Mouse (Mus musculus) A20 (cell line): ENCODE measurements around the gene Gh.

Source experiments
- DNase-seq: peaks from one replicate; pipeline ENCODE4 v3.0.0-alpha.2; 2011; ENCODE audit warnings: low read depth, low spot score

Gene Gh

DNA sequence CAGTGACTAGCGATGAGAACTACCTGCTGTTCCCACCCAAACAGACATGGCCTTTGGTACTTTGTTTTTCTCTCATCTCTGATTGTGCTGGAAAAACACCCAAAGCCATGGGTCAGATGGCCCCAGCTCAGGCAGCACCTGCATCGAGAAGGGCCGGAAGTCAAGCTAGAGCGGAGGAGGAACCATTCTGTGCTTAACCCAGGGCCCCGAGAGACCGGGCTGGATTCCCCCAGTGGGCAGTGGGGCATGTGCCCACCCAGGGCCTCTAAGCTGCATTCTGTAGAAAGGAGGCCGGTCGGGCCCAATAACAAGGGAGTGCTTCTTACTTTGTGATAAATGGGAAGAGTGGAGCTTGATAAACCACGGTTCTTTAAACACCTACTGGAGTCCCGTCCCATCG lies 6.5 kb upstream of the Gh start:
- DNase-seq = peak; percentile 95

DNA sequence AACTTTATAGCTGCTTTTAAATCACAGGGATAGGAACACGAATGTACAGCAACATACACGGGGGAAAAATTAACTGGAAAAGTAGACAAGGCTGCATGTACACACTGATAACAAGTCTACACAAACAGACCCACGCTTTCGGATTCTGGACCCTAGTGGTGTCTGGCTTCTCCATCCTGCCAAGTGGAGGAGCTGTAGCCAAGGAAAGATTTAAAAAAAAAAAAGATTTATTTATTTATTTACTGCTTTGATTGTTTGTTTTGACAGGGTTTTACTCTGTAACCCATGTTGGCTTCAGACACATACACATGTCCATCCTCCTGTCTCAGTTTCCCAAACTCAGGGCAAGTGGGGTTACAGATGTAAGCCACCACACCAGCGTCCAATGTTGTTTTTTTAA lies 5.8 kb upstream of the Gh start:
- DNase-seq = peak; percentile 65

DNA sequence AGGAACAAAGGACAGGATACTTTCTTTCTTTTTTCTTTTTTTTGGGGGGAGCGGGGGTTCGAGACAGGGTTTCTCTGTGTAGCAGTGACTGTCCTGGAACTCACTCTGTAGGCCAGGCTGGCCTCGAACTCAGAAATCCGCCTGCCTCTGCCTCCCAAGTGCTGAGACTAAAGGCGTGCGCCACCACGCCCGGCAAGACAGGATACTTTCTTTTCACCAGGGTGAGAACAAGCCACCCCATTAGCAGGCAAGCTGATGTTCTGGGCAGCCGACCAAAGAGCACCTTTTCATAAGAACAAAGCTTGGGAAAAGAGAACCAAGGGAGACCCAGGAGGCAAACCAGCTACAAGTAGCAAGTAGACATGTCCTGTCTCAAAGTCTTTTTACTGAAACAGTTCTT lies 5.1 kb upstream of the Gh start:
- peak; percentile 65 for DNase-seq

DNA sequence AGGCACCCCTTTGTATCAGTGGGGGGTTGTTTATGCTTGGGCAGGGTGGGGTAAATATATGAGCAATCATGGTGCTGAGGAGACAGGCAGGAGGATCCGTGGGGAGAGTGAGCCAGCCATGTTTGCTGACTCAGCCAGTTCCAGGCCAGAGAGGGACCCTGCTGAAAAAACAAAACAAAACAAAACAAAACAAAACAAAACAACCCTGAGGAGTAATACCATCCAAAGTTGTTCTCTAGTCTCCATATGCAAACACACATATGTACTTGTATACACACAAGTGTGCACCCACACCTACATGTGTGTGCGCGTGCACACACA lies 4.4 kb upstream of the Gh start:
- DNase-seq = no peak

DNA sequence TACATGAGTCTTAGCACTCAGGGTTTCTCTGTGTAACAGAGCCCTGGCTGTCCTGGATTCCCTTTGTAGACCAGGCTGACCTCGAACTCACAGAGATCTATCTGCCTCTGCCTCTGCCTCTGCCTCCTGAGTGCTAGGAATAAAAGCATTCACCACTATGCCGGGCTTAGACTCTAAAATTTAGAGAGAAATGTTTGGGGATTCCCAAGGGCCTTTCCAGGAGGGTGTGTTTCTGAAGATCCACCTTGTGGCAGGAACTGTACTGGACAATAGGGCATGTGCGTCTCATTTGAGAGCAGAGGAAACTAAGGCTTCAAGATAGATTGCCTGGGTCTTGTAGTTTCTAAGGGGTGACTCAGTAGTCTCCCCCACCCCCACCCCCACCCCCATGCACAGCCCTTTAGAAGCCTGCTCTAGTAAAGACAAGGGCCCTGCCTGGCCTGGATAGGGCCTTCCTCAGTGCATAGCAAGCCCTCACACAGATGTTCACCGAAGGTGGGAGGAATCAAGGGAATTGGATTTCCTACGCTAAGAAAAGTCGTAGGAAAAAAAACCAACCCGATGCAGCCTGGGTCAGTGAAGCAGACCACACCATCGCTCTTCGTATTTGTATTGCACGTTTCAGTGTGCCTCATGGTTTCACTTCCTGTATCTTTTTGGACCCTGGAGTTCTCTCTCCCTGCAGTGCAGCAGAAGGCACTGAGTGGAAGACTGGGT lies 3.8 kb upstream of the Gh start:
- peak; percentile 96 for DNase-seq

DNA sequence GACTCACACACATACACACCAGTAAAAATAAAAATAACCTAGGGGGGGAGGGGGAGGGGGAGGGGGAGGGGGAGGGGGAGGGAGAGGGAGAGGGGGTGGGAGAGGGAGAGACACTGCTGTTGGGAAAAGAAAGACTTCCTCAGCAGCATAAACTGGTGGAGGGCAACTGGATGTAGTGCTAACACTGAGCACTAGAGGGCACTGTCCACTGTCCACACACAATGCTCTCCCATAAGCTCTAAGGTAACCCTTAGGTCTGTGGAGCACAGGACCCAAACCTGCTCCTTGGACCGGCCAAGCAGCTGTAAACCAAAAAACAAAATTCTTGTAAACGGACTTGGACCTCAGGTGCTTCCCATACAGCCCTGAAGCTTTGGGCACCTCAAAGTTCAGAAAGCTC lies 969 bp upstream of the Gh start:
- peak; percentile 88 for DNase-seq

DNA sequence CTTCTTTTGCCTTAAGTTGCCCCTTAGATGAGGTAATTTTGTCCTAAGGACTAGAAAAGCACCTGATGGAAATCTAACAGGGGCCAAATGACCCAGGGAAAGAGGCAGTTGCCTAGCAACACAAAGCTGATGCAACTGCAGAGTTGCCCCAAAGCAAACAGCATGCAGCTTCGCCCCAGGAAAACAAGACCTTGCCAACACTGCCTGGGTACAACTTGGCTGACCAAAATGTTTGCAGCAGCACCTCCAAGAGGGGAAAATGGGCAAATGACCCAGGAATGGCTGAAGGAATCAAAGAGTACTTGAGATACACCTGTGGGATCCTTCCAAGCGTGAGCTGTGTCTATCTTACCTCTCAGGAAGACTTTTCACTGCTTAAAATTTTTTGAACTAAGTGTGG lies 9.8 kb downstream of the Gh start:
- no peak for DNase-seq

DNA sequence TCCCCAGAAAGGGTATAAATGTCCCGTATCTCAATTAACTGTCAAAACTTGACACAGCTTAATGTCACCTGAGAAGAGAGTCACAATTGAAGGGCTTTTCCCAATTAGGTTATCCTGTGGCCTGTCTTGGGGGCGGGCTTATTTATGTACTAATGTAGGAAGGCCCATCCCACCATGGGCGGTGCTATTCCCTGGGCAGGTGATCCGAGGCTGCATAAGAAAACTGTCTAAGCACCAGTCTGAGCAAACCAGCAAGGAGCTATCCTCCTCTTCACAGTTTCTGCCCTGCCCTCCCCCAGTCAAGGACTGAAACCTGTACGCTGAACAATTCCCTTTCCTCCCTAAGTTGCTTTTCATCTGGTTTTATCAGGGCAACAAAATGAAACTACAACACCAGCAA lies 11.3 kb downstream of the Gh start:
- DNase-seq = no peak

DNA sequence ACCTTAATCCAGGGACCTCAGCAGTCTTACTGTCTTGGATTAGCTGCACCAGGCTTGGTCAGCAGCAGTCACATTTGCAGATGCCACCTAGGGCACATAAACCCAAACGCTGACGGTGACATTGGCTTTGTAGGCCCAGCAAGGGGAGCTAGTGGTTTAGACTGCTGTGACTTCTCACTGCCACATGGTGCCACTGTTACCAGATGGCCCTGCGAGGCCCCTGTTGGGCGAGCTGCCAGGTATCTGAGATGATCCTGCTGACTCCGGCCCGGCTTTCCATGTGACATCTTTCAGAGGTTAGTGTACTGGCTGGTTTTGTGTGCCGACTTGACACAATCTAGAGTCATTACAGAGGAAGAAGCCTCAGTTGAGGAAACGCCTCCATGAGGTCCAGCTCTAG lies 12.3 kb downstream of the Gh start:
- DNase-seq = peak; percentile 38

DNA sequence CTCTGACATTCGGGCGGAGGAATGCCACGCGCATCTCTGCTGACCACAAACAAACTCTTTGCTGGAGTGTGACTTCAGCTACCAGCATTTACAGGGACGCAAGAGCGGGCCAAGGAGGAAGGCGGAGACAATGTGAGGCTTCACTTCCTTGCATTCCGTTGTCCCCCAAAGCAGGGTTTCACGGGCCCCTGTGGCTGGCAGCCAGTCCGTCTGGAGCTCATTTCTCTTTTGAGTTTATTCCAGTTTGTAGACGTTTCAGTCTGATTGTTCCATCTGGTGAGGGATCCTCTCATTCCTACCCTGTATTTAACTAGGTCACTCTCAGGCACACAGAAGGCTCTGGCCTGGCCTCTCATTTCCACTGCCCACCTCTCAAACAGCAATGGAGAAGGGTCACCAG lies 14.7 kb downstream of the Gh start:
- no peak for DNase-seq

DNA sequence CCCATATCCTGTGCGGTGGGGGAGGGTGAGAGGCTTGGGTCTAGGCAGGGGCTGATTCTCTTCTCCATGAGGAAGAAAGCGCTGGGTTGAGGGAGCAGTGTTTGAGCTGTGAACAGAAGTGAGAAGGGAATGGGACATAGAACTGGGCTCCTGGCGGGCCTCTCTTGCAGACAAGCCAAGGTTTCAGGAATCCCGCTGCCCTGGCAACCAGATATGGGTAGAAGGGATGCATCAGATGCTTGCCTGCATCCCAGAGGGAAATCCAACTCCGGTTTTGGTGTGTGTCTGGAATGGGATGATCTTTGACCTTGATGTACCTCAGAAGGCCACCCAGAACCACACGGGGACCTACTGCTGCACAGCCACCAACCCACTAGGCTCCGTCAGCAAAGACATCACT lies 15.5 kb downstream of the Gh start:
- DNase-seq = no peak

DNA sequence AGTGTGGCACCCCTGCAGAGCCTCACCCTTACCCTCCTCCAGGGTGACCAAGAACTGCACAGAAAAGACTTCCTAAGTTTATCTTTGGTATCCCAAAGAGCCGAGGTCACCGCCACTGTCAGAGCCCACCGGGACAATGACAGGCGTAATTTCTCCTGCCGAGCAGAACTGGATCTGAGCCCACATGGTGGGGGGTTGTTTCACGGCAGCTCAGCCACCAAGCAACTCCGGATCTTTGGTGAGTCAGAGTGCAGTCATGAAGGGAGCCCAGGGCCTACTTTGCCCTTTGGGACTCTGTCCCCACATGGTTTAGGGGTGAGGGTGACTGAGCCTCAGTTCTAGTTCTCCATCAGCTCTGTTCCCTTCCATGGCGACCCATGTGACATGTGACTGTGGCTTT lies 17.5 kb downstream of the Gh start:
- no peak for DNase-seq

DNA sequence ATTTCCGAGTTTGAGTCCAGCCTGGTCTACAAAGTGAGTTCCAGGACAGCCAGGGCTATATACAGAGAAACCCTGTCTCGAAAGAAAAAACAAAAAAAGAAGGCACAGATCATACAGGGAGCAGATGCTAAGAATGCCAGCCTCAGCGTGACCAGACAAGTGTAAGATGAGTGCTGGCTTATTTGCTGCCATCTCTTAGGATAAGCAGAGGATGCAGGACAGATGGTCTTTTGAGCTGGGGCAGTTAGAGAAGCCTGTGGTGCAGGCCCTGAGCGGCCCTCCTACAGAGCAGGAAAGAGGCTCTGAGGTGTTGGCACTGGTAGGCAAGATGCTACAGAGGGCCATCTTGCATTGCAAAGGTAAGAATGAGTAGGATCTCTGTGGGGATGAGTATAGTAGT lies 18.3 kb downstream of the Gh start:
- DNase-seq = no peak

DNA sequence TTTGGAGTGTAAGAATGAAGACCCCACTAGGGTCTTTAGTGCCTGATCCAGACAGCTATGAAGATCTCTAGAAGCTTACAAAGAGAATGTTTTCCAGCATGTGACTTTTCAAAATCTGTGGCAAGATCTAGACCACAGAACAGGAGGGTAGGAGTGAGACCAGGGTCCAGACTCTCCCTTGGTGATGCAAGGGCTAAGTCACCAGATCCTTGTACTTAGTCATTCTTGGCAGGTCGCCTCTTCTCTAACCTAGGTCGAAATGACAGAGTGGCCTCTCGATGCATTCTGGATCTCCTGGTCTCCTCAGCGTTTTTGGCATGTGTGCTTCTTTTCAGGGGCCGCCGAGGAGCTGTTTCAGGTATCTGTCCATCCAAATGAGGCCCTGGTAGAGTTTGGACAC lies 19.2 kb downstream of the Gh start:
- no peak for DNase-seq

DNA sequence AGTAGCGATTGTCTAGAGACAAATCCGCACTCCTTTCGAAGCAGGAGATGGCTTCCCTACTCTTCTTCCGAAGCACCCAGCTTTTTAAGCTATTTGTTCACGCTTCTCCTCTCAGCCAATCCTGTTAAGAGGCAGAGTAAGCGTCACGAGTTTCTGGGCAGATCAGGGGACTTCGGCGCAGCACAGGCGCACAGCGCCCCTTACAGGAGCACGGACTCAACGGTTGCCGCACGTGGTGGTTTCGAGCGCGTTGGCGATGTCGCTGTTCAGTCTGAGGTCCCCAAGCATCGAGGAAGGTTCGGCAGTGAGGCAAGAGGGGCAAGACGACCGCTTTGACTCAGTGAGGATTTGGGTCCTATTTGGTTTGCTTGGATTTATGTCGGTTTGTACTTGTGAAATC lies 25.2 kb downstream of the Gh start, which contains the start of gene Tcam1:
TSS of gene Tcam1 (plus strand) at position 219 of the 400 bp plus-strand sequence.
- peak; percentile 98 for DNase-seq

DNA sequence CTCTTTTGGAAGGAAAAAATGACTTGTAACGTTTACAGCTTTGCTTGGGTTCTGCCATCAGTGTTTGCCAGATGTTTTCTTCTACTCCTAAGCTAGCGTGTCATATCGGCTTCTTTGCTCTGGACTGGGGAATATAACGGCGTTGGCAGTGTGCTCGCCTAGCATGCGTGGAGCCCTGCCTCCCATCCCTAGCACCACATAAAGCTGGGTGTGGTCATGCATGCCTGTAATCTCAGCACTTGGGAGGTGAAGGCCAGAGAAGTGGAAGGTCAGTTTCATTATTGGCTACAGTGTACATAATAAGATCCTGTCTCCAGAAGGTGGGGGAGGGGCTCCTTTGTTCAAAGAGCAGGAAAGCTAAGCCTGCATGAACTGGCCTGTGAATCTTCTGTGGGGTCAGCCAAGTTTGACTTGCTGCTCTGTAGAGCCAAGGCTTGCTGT lies 26.7 kb downstream of the Gh start:
- no peak for DNase-seq

DNA sequence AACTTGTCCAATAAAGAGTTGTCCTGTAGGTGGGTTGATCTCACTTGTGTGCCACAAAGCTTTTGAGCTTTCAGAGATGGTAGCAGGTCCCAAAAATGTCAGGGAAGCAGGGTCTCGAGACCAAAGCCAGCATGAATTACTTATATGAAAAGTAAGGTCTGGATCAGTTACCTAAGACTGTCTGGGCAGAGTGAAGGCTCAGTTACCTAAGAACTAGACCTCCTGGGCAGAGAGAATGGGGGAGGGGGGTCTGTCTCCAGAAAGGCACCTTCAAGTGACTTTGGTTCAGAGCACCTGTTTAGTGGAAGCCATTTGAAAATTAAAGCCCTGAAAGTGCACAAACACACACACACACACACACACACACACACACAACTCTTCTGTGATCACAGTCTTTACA lies 27.3 kb downstream of the Gh start:
- DNase-seq = no peak

DNA sequence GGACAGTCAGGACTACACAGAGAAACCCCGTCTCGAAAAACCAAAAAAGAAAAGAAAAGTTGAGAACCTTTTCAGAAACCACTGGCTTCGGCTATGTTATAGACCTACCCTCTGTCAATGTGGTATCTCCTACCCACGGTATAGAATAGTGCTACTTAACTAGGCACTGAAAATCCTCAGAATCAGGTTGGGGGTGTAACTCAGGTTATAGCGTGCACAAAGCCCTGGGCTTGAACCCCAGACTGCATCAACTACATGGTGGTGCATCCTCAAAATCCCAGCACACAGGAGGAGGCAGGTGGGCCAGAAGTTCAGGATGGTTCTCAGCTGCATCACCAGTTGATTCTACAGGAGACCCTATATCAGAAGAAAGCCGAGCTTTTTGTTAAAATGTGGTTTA lies 27.9 kb downstream of the Gh start:
- no peak for DNase-seq

DNA sequence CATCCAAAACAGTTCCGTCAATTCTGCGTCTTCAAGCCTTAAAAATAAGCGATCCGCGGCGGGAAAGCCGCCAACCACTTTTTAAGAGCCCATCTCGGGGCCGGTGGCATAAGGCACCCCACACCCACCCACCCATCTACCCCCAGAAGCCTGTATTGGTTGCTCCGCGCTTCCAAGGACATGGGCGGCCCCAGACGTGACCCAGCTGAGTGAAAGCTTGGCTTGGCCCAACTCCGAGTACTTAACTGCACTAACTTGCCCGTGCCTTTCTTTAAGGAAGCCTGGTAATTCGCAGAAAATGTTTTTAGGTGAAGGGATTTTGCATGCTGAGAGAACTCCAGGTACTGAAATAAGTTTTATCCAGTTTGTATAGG lies 28.4 kb downstream of the Gh start:
- DNase-seq = no peak

DNA sequence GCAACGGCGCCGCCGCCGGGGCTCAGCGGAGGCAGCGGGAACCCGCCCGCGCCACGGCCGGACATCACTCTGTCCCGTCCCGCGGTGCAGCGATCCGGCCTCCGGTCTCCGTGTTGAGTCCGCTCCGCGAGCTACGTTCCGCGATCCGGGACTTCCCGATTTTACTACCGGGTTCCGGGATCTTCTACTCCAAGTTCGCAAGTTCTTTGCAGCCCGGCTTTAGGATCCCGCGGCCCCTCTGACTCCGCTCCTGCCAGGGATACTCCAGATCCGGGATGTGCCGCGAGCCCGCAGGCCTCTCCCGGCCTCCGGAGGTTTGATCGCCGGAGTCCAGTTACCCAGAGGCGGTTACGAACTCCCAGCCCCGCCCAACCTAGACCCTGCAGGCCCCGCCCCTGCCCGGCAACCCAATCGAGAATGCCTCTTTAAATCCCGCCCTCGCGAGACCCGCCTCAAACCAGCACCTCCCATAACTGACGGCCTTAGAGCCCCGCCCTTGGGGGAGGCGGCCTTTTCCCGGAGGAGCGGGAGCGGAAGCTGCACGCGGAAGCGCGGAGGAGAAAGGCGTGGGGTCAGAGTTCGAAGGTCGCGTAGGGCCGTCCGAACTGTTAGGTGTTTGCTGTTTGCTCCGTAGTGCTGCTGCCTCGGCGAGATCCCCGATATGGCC lies 28.9 kb downstream of the Gh start, which contains the start of gene Smarcd2:
TSS of gene Smarcd2 (minus strand) at position 329 of the 667 bp plus-strand sequence.
- DNase-seq = peak; percentile 99

DNA sequence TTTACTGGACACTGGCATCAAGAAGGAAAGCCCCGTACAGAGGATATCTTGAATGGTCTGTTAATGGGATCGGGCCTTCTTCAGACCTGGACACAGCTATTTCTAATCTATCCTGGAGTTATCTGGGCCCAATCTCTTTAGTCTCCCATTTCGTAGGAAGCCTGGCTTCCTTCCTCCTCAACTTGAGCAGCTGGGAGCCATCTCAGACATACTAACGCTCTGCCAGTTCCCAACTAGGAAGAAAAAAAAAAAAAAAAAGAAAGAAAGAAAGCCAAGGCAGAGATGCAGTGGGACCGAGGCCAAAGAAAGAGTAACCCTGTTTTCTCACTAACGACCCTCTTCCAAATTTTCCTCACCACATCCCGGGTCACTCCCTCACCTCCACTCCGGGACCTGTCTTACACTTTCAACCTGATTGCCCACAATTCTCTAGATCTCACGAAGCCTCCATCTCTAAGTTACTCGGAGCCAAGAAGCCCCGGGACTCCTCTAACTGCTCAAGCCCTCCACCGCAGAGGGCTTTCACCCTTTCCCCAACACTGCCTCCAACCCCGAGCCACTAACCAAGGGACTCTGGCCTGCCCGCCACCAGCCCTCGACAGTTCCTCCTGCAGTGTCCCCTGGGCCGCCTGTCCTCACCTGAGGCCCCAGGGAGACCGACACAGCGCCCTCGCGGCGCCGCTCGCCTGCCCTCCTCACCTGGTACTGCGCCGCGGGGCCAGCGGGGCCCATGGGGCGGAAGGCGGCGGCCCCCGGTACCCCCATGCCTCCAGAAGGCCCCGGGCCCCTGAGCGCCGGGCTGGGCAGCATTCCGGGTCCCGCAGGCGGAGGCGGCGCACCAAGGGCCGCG lies 29.6 kb downstream of the Gh start:
- DNase-seq = no peak

DNA sequence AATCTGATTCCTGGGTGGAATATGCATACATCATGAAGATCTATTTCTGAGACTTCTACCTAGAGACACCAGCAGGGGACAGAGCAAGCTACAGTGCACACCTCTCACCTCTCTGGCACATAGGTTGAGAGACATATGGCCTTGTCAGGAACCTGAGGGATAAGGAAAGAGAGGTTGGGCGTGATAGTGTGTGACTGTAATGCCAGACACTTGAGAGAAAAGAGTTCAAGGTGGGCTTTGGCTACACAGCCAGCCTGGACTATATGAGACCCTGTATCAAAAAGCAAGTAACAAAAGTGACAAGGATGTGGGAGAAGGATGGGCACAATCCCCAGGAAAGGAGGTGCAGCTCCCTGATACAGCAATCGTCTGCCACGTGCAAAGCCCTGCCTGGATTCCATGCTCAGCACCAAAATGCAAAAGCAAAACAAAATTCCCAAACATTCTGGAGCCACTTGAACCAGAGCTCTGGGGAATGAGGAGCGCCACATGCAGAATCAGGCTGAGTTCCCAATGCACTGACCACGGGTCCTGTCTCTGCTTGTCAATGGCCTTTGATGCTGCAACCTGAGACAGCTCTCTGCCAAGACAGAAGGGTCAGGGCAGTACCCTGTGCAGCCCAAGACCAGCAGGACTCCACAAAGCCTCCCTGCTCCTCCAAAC lies 30.4 kb downstream of the Gh start:
- DNase-seq = no peak
